Mouse (Mus musculus) mammary gland, adult 2 months (tissue): ENCODE results near the gene Guf1. TPM values are rescaled to one million over a fixed set of nuclear protein-coding genes. Genes with fewer than 3 reads are reported as not detected.

Experiments
- polyA plus RNA-seq: library from polyadenylated mRNA; depleted of rRNA; stranded (reverse); fragments of >200 nt; gene quantifications from 2 replicates; pipeline ENCODE4 v1.2.3, GENCODE M21; 2012; ENCODE audit warnings: low replicate concordance; rRNA removed

The Guf1 gene
- polyA plus RNA-seq: 6.2 and 6.6 TPM in 2 replicates

DNA sequence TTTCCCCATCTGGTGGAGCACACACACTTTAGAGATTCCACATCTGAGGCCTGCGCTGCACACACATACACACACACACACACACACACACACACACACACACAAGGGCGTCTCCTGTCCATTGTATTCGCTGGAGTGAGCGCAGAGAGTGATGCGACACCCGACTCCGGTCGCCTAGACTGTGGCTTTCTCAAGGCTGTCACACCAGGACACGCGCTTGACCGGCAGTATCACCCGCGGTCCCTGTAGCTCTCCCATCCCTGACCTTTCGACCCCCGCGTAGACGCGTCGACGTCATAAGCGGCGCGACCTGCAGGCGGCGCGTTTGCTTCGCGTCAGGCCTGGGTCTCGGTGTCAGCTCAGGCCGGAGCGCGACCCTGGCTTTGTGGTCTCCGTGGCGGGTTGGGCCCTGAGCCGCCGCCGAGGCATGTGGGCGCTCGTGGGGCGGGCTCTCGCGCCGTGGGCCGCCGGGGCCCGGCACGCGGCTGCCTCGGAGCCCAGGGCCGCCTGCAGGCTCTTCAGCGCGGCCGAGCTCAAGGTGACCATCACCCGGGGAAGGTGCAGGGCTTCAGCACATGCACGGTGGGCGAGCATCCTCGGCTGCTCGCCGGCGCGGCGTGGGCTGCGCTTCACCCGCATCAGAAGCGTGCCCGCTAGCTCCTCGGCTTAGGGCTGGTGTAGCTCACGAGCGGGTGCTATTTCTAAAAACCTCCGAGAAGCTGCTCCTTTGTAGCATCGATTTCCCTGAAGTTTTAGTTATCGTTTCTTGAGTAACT is at the start of gene Guf1:
Guf1 (plus strand) TSS at position 296 of the 776 bp plus-strand sequence.

DNA sequence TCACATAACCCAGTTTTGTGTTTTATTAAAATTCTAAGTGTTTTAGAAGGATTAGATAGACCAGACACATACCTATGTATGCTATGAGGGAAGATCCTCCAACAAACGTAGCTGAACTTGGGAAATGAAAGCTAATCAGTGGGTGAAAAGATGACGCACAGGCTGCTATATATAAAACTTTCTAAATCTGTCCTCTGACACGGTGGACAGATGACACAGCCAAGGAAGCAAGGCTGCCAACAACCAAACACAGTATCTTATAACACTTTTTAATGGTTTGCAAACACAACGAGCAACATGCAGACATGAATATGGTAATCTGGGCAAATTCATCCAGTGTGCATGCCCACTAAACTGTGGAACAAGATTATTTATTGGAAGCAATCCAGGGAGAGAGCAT is 14.2 kb upstream of the Guf1 start, which contains the start of gene Yipf7:
Yipf7 (minus strand) TSS at position 160 of the 400 bp plus-strand sequence.

DNA sequence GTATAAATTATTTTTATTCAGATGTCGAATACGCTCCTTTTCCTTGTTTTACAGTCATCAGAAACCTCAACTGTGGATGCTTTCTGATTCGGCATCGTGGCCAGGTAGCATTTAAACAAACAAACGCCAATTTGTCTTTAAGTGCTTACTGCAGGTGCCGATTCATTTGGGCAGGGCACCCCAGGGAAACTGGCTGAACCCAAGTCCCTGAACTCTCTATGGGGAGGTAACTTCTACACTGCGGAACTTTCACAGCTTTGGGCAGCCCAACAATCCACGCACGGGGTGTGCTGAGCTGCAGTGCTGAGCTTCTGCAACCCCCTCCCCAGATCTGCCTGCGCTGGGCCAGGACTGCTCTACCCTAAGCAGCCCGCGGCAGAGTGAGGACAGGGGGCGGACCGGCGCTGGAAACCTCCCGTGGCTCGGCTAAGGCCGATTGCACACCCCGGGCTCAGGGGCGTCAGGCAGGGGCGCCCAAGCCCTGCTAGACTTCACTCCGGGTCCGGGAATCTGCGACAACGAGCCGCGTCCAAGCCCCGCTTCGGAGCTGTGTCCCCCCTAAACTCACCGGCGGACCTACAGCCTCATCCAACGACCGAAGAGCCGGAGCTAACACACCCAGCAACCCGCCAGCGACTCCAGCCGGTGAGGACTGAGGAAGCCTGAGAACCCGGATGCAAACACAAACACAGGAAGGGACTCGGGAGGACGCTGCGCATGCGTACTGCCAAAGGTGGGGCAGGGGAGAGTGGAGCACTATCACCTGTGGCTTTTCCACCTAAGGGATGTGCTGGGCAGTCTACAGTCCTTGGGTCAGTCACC is 35.1 kb downstream of the Guf1 start, which contains the start of gene Gnpda2:
Gnpda2 (minus strand) TSS at position 701 of the 822 bp plus-strand sequence.

Other genes with a start within 250 kb of the Guf1 start
- 0.04 and 0.56 TPM in 2 replicates for gene Kctd8, start 215.2 kb upstream of the Guf1 start, polyA plus RNA-seq
- 32.9 TPM in 1 of 2 replicates, not detected in the other for gene Yipf7, start 14.3 kb upstream of the Guf1 start, polyA plus RNA-seq
- 7.4 and 9.6 TPM in 2 replicates for gene Gnpda2, start 35.4 kb downstream of the Guf1 start, polyA plus RNA-seq